Mouse (Mus musculus): ENCODE results near the gene Nfs1. TPM values are rescaled to one million over a fixed set of nuclear protein-coding genes. Genes with fewer than 3 reads are reported as not detected.
A peak's percentile ranks its signal among the peaks of the same experiment; 100 is the strongest.
"Not testable (repeated sequence)": the region's sequence is repeated elsewhere in the genome, so short reads cannot be mapped to it uniquely, and the experiment has no call there.

Nfs1 gene
- polyA plus RNA-seq (2016; fragmentation: Nextera tagmentation; extraction: Ambion mirVana): 30.8 and 31.5 TPM in 2 replicates

DNA sequence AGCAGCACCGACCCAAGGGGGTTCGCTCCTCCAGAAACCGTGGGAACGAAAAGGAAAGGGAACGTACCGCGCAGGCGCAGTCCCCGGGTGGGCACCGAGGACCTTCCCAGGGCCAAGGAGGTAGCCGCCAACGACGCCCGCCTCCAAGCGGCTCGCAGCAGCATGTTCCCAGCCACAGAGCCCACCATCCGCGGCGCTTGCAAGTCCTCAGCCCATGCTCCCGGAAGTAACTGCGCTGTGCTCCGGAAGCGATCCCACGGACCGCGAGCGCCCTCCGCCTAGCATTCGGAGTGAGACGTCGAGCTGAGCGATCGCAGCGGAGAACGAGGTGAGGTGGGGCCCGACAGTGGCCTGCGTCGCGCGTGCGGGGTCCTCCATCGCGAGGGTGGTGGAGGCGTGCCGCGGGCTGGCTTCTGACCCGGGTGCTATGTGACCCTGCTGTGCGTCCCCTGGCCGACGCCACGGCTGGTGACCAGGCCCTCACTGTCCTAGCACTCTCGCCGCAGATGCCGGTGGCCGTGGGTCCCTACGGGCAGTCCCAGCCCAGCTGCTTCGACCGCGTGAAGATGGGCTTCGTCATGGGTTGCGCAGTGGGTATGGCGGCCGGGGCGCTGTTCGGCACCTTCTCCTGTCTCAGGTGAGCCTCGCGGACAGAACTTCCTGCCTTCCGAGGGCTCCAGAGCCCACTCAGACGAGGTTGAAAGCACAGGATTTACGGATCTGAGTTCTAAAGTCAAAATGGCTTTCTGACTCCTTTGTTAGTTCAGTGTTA, at the start of gene Nfs1, which contains the start of gene Romo1:
Gene Nfs1, minus strand, starts transcription at position 234 of the 772 bp plus-strand sequence.
Gene Romo1, plus strand, starts transcription at position 87 of the 772 bp plus-strand sequence.
- peak; percentile 99 for ATAC-seq (ENCODE audit: low FRiP score)
- H3K36me3 ChIP-seq (replicated peaks): peaks cover 31% of the 10 kb centered on the region
- peak within 1 kb of the TSS; percentile 87 for H3K9ac ChIP-seq
- H3K4me2 ChIP-seq: peak within 1 kb of the TSS; percentile 72
- H3K9me3 ChIP-seq: no peaks in the 10 kb centered on the region
- H3K4me3 ChIP-seq (replicated peaks): peak within 1 kb of the TSS; percentile 75
- H3K27ac ChIP-seq: peak within 1 kb of the TSS; percentile 95
- H3K27me3 ChIP-seq: no peaks in the 10 kb centered on the region
- H3K4me1 ChIP-seq: peaks cover 19% of the 10 kb centered on the region
- under 1% methylated on average over 70 of the region's 70 CpGs for WGBS

DNA sequence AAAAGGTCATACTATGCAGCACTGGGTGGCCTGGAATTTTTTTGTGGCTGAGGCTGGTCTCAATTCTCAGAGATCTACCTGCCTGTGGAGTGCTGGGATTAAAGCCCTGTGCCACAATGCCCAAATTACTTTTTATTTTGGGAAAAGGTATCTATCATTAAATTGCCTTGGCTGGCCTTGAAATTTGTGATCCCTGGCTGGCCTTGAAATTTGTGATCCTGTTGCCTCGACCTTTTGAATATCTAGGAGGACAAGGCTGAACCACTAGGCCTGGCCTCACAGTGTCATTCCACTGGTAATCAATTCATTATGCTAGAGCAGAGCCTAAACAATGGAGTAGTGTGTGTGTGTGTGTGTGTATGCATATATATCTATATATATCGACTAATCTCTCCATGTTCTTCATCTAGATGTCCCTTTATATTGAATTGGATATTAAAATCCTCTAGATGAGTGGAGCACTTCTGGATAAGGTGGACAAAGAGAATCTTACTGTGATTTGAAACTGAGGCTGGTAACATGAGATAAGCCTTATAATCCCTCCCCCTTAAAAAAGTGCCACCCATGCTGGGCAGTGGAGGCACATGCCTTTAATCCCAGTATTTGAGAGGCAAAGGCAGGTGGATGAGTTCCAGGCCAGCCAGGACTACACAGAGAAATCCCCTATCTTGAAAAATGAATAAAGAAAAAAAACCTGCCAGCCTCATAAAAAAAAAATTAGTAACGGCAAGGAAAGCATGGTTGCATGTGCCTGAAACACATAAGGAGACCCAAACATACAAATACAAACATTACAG, 49.3 kb upstream of the Nfs1 start:
- H3K4me1 ChIP-seq: peaks cover 15% of the 10 kb centered on the region
- no peaks in the 10 kb centered on the region for H3K27me3 ChIP-seq
- no peak overlapping the region for H3K4me2 ChIP-seq
- no peak overlapping the region for H3K27ac ChIP-seq
- no peak overlapping the region for H3K4me3 ChIP-seq (replicated peaks)
- WGBS: 86% methylated on average over 3 of the region's 3 CpGs
- H3K9me3 ChIP-seq: no peaks in the 10 kb centered on the region
- no peak for ATAC-seq (ENCODE audit: low FRiP score)
- H3K36me3 ChIP-seq (replicated peaks): no peaks in the 10 kb centered on the region
- no peak overlapping the region for H3K9ac ChIP-seq

DNA sequence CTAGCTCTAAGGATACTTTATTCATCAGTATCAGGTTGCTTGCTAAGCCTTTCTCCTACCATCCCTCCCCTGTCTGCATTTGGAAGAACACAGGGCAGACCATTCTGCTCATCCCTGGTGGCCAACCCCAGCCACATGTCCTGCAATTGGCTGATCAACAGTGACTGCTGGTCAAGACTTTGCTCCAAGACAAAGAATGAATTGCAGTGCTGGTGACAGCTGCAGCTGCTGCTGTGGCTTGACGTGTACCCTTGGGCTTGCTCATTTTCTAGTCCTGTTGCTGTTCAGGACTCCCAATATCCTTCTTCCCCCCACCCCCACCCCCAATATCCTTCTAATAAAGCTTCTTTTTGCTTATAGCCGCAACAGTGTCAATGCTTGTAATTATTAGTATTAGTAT, 48.1 kb upstream of the Nfs1 start:
- H3K9ac ChIP-seq: no peak overlapping the region
- no peaks in the 10 kb centered on the region for H3K27me3 ChIP-seq
- 0 out of 2 replicates have a peak, but pooled peaks cover 6% of the 10 kb centered on the region for H3K4me1 ChIP-seq
- no peak overlapping the region for H3K4me2 ChIP-seq
- H3K4me3 ChIP-seq (replicated peaks): no peak overlapping the region
- WGBS: 77% methylated on average over 2 of the region's 2 CpGs
- ATAC-seq (ENCODE audit: low FRiP score): no peak
- H3K27ac ChIP-seq: no peak overlapping the region
- H3K36me3 ChIP-seq (replicated peaks): no peaks in the 10 kb centered on the region
- H3K9me3 ChIP-seq: no peaks in the 10 kb centered on the region

DNA sequence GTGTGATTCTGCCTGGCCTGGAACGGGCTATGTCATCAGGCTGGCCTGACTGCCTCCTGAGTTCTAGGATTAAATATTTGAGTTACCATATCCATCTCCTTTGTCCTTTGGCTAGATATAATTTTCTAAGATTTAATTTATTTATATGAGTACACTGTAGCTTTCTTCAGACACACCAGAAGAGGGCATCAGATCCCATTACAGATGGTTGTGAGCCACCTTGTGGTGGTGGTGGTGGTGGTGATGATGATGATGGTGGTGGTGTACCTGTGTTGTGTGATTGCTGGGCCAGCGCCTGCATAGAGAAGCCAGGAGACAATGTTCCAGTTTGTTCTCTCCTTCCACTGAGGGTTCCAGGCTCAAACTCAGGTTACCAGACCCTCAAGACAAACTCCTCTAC, 47.6 kb upstream of the Nfs1 start:
- 0 out of 2 replicates have a peak, but pooled peaks cover 6% of the 10 kb centered on the region for H3K4me1 ChIP-seq
- H3K36me3 ChIP-seq (replicated peaks): no peaks in the 10 kb centered on the region
- H3K9me3 ChIP-seq: no peaks in the 10 kb centered on the region
- 88% methylated on average over 2 of the region's 2 CpGs for WGBS
- H3K9ac ChIP-seq: no peak overlapping the region
- no peak overlapping the region for H3K27ac ChIP-seq
- no peak overlapping the region for H3K4me3 ChIP-seq (replicated peaks)
- no peaks in the 10 kb centered on the region for H3K27me3 ChIP-seq
- no peak for ATAC-seq (ENCODE audit: low FRiP score)
- H3K4me2 ChIP-seq: no peak overlapping the region

DNA sequence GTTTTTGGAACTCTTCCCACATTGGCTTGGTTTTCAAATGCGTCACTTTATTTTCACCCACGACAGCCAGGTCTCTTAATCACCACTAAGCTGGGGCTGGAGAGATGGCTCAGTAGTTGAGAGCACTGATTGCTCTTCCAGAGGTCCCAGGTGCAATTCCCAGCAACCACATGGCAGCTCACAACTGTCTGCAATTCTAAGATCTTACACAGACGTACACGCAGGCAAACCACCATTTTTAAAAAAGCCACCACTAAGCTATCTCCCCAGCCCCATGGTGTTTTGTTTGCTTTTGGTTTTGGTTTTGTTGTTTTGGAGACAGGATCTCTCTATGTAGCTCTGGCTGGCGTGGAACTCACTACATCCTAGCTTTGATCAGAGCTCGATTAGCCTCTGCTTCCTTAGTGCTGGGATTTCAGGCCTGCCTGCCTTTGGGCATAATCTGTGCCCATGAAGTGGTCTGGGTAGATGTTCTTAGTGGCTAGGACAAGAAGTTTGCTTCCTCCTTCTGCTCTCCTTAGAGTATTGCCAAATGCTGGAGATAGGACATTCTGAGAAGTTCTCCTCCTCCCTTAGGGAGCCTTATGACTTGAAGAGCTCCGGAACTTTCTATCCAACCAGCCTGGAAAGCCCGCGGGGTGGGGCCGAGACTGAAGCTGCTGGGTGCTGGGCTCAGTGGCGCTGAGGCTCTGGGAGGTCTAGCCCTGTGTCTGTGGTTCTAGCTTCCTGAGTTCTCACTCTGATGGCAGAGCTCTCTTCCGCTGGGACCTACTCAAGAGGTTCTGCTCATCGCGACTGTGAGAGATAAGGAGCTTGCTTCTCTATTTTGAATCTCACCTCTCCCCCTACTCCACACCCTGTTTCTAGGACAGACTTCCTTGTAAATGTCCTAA, 46.3 kb upstream of the Nfs1 start:
- no peaks in the 10 kb centered on the region for H3K36me3 ChIP-seq (replicated peaks)
- H3K9me3 ChIP-seq: no peaks in the 10 kb centered on the region
- H3K9ac ChIP-seq: no peak overlapping the region
- no peak for ATAC-seq (ENCODE audit: low FRiP score)
- no peaks in the 10 kb centered on the region for H3K27me3 ChIP-seq
- no peak overlapping the region for H3K4me3 ChIP-seq (replicated peaks)
- H3K4me1 ChIP-seq: no peaks in the 10 kb centered on the region
- no peak overlapping the region for H3K27ac ChIP-seq
- H3K4me2 ChIP-seq: no peak overlapping the region
- WGBS: 88% methylated on average over 14 of the region's 14 CpGs

DNA sequence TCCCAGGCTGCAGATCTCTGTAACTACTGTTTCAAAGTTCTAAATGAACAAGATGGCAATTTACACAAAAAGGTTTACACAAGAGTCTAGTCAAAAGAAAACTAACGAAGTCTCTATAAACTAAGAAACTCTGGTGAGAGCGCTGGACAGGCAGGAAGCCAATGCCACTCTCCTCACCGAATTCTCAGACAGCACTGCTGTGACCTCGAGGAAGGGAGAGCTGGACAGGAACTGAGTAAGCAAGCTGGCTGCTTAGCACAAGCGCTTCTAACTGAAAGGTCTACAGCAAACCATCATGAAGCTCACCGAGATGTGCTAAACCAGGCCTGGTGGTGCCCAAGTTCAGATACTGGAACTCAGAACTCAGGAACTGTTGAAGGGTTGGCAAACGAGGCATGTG, 45.3 kb upstream of the Nfs1 start:
- H3K4me3 ChIP-seq (replicated peaks); H3K27ac ChIP-seq; H3K9me3 ChIP-seq; H3K9ac ChIP-seq; ATAC-seq (ENCODE audit: low FRiP score); H3K4me1 ChIP-seq; H3K36me3 ChIP-seq (replicated peaks); H3K4me2 ChIP-seq; H3K27me3 ChIP-seq: not testable (repeated sequence)
- 86% methylated on average over 7 of the region's 7 CpGs for WGBS

DNA sequence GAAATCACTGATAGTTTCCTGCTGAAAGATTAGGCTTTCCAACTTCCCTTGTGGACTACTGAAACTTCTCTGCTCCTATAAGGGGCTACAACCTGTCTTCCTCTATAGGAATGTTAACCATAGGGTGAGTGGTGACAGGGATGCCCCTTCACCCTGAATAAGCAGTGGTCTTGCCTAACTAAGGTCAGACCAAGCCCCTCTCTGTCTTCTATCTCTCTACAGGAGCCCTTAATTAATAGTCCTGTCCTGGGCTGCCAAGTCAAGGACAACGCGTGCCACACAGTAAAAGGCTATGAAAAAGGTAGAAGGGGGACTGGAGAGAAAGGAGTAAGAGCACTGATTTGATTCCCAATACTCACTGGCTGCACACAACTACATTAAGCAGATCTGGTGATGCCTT, 37.6 kb upstream of the Nfs1 start:
- WGBS: 75% methylated on average over 2 of the region's 2 CpGs
- Histone ChIP-seq H3K4me3 (replicated peaks) (no peak overlapping the region), H3K36me3 (replicated peaks) (peaks cover 14% of the 10 kb centered on the region), H3K9me3 (no peaks in the 10 kb centered on the region), H3K4me2 (no peak overlapping the region), H3K4me1 (peaks cover 27% of the 10 kb centered on the region), H3K27me3 (0 out of 2 replicates have a peak, but pooled peaks cover 3% of the 10 kb centered on the region), H3K27ac (no peak overlapping the region), H3K9ac (no peak overlapping the region)
- ATAC-seq (ENCODE audit: low FRiP score): no peak

DNA sequence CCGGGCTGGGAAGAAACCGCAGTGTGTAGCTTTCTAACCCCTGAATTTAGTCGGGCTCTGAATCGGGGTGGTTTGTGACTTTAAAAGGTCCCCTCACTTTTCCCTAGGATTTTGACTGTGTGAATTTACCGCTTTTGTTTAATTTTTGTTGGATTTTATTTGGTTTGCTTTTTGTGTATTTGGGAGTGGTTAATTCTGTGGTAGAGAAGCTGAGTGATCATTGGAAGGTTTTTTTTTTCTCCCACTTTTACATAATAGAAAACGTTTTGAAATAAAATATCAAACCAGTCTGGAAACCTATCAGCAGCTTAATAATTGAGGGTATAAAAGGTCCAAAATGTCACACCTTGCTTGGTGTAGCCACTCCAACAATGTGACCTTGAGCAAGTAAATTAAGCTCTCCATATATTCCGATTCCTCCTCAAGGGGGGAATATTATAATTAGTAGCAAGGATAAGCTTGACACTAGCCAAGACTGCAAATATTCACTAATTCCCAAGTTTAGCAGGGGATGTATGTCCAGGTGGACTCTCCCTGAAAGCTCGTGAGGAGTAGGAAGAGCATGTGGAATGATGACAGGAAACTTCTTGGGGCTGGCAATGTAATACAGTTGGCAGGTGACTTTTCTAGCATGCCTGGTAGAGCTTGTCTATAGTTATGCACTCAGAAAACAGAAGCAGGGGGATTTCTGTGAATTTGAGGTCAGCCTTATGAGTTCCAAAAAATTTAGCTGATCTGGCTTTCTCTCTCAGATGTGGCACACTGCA, 37.0 kb upstream of the Nfs1 start:
- H3K4me2 ChIP-seq: peak overlapping the region; percentile 60
- H3K9me3 ChIP-seq: no peaks in the 10 kb centered on the region
- H3K4me1 ChIP-seq: peaks cover 27% of the 10 kb centered on the region
- H3K27me3 ChIP-seq: 0 out of 2 replicates have a peak, but pooled peaks cover 3% of the 10 kb centered on the region
- H3K36me3 ChIP-seq (replicated peaks): peaks cover 19% of the 10 kb centered on the region
- H3K4me3 ChIP-seq (replicated peaks): peak overlapping the region; percentile 100
- peak overlapping the region; percentile 97 for H3K27ac ChIP-seq
- peak overlapping the region; percentile 100 for H3K9ac ChIP-seq
- no peak for ATAC-seq (ENCODE audit: low FRiP score)
- 18% methylated on average over 8 of the region's 8 CpGs for WGBS

DNA sequence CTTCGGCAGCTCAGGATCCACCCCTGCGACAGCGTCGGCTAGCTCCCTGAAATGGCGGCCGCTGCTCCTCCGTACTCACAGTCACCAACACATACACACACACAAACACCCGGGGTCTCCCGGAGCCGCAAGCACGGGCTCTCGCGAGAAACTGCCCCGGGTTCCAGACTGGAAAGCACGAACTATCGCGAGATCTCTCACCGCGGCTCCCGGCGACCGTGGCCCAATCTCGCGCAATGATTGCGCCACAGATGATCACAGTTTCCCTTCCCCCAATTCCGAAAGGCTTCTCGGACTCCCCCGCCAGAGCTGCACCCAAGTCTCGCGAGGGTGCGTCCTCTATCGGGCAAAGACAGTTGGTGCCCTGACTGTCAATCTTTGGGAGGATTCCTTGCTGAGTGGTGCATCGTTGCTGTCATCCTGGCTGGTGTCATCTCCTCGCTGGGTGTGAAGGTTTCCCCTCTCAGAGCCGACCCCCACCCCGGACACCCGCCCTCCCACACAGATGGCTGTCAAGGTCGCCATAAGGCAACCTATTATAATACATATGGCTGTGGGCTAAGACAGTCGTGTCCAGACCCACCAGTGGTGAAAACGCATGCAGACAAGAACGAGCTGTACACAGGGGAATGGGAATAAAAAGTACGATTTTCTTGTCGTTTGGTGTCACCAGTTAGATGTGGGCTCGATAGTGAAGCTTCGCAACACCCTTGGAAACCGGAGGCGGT, 36.3 kb upstream of the Nfs1 start, which contains the start of gene Rbm39:
Gene Rbm39, minus strand, starts transcription at position 145 of the 728 bp plus-strand sequence.
- peak within 1 kb of the TSS; percentile 100 for H3K9ac ChIP-seq
- WGBS: under 1% methylated on average over 47 of the region's 47 CpGs
- H3K4me3 ChIP-seq (replicated peaks): peak within 1 kb of the TSS; percentile 100
- peak within 1 kb of the TSS; percentile 97 for H3K27ac ChIP-seq
- H3K4me1 ChIP-seq: peaks cover 27% of the 10 kb centered on the region
- peak; percentile 98 for ATAC-seq (ENCODE audit: low FRiP score)
- H3K4me2 ChIP-seq: peak within 1 kb of the TSS; percentile 69
- 0 out of 2 replicates have a peak, but pooled peaks cover 3% of the 10 kb centered on the region for H3K27me3 ChIP-seq
- H3K9me3 ChIP-seq: no peaks in the 10 kb centered on the region
- peaks cover 25% of the 10 kb centered on the region for H3K36me3 ChIP-seq (replicated peaks)

DNA sequence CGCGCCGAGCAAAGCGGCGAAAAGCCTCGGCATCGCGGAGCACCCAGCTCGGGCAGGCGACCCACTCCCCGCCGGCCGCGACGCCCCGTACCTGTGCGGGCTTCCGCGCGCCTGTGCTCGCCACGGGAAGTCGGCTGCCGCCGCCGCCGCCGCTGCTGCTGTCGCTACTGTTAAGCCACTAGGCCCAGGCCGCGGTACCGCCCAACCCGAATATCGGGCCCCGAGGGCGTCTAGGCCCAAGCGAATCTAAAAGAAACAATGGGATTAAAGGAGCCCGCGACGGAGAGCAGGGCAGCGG, 35.8 kb upstream of the Nfs1 start:
- Histone ChIP-seq H3K36me3 (replicated peaks) (peaks cover 25% of the 10 kb centered on the region), H3K4me1 (peaks cover 27% of the 10 kb centered on the region), H3K9me3 (no peaks in the 10 kb centered on the region), H3K27me3 (0 out of 2 replicates have a peak, but pooled peaks cover 3% of the 10 kb centered on the region), H3K27ac (peak overlapping the region; percentile 97), H3K4me3 (replicated peaks) (peak overlapping the region; percentile 100), H3K9ac (peak overlapping the region; percentile 100), H3K4me2 (peak overlapping the region; percentile 25)
- WGBS: 0% methylated on average over 29 of the region's 41 CpGs
- ATAC-seq (ENCODE audit: low FRiP score): no peak

Data from forebrain, embryonic 12.5 days (tissue).